Mouse (Mus musculus): ENCODE data around the gene Ndufb3. TPM values are rescaled to one million over a fixed set of nuclear protein-coding genes. Genes with fewer than 3 reads are reported as not detected.
A peak's percentile ranks its signal among the peaks of the same experiment; 100 is the strongest.
"Not testable (repeated sequence)": the region's sequence is repeated elsewhere in the genome, so short reads cannot be mapped to it uniquely, and the experiment has no call there.

The Ndufb3 gene
- 100 to 1,000 TPM; 147 to 172 TPM for total RNA-seq (2021)
- long read RNA-seq, experiment 1, transcript Ndufb3-201 (3 exons, 763 nt): major isoform, 68 of 218 reads
- long read RNA-seq, experiment 1, partial matches to known transcripts: 149 of 218 reads
- long read RNA-seq, experiment 1, other reads (novel, unspliced or antisense): 1 of 218 reads
- long read RNA-seq, experiment 2, transcript Ndufb3-201 (3 exons, 763 nt): major isoform, 74 of 204 reads
- long read RNA-seq, experiment 2, partial matches to known transcripts: 130 of 204 reads
- long read RNA-seq, experiment 2, other reads (novel, unspliced or antisense): 0 of 204 reads

GRCm38 (mm10) chr1:58586171-58586997 is at the start of gene Ndufb3, which contains the start of gene Fam126b:
TSS of gene Ndufb3 (plus strand) at chr1:58586384.
TSS of gene Fam126b (minus strand) at chr1:58586323.
- peak; percentile 88 for DNase-seq

DNA sequence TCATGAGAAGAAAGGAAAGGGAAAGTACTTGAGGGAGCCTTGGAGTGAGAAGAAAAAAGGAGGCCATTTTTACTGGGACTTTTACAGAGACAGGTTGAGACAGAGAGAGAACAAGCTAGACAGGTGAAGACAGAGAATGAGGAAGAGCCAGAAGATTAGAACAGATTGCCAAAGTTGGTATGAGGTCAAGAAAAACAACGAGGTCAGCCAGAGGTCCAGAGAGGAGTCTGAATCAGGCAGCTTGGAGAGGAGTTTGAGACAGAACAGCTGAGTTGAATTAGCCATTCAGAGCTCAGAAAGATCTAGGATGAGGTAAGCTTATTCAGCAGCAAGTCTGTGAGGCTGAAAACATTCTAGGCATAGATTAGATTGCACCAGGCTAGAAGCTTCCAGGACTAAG is 44.8 kb upstream of the Ndufb3 start:
- DNase-seq: no peak

GRCm38 (mm10) chr1:58560370-58560769 is 25.8 kb upstream of the Ndufb3 start:
- DNase-seq: not testable (repeated sequence)

- peak; percentile 44 for DNase-seq
Observed at GRCm38 (mm10) chr1:58562455-58562854, 23.7 kb upstream of the Ndufb3 start.

DNA sequence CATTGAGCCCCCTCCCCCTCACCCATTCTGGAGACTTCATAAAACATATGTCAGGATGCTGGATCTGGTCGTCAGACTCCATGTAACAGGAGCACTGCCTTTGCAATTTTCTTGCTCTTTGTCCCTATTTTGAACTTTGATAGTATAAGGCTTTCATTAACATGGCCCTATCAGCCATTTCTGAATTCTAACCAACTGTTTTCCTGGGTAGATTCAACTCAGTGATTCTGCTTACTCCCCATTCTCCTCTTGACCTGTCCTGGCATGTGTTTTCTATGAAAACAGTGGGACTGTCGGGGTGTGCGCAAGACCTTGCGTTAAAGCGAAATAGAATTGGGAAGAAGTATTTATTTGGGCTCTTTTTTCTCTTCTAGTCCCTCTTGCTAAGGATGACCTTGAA is 21.2 kb upstream of the Ndufb3 start:
- no peak for DNase-seq

GRCm38 (mm10) chr1:58566621-58567020 is 19.6 kb upstream of the Ndufb3 start:
- no peak for DNase-seq

- DNase-seq: no peak
Observed at GRCm38 (mm10) chr1:58568456-58569130, 17.6 kb upstream of the Ndufb3 start.

- DNase-seq: no peak
Observed at GRCm38 (mm10) chr1:58570437-58570836, 15.7 kb upstream of the Ndufb3 start.

- DNase-seq: peak; percentile 8
Observed at GRCm38 (mm10) chr1:58579179-58579578, 7.0 kb upstream of the Ndufb3 start.

DNA sequence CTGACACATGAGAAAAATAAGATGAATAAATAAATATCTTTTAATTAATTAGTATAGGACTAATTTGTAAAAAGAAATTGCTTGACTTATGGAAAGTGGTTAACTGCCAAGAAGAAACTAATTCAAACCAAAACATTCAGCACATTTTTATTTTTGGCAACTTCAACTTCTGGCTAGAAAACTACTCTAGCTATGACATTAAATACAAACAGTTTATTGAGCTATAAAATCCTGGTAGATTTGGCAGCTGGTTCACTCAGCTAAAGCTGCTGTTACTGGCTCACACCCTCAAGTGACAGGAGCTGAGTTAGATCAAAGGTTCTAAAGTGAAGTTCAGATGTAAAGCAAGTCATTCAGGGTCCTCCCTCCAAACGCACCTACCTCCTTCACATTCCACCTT is 3.6 kb upstream of the Ndufb3 start:
- no peak for DNase-seq

DNA sequence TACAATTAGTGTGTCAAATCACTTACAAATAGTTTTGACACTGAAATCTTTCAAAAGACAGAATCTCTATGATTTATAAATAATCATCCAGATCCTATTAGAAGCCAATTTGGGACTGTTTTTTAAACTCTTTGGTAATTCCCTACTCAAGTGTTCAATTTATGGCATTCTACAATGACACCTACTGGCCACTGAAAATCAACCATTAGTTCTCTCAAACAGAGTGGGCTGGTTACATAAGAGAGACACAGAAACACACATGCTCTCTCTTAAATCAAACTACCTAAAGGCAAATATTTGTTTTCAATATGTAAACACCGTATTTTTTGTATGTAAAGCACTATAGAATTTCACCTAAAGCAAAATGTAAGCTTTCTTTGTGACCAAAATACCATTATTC is 1.9 kb upstream of the Ndufb3 start:
- no peak for DNase-seq

DNA sequence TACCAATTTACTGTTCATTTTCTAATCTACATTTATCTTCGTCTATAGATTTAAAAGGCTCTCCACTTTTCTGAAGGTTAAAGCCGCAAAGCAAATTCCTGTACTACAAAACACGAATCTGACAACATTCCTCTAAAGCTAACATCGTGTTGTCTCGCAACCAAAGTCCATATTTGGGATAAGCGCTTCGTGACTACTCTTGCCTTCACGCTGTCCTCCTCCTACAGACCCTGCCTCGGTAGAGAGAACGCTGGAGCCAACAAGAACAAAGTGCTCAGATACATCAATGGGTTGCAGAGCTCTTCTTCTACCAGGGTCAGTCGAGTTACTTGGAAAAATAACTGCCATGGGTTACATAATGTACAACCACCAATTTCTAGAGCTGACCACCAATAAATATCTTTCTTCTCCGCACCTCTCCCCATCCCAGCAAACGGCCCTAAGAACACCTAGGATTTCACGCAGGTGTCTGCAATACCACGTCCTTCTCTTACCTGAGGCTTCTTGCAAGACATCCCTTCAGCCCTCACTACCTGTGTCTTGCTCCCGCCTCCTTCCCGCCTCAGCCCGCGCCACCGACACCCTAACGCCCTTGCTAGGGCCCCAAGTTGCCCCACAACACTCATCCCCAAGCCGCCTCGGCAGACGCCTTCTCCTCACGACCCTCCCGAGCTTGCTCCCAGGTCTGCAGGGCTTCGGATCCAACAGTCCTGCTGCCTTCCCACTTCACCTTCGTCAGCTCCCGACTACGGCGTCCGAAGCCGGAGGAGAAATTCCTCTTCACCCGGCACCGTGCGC is 612 bp upstream of the Ndufb3 start:
- DNase-seq: no peak

- DNase-seq: no peak
Observed at GRCm38 (mm10) chr1:58587491-58587890, 1.3 kb downstream of the Ndufb3 start.

- DNase-seq: no peak
Observed at GRCm38 (mm10) chr1:58602681-58603080, 16.5 kb downstream of the Ndufb3 start.

DNA sequence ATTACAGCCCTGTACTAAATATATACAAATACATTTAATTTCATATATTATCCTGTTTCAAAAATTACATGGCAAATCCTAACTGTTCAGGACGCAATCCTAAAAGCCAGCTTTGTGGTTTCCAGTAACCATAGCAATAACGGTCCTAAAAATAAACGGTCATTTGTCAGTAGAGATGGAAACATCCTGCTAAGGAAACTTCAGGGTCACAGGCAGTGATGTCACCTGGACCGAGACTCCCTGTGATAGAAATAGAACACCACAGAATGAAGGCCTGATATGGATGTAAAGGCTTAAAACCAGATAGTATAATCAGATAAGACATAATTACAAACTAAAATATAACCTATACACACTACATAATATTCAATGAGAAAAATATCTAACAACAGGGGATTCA is 17.6 kb downstream of the Ndufb3 start:
- no peak for DNase-seq

DNA sequence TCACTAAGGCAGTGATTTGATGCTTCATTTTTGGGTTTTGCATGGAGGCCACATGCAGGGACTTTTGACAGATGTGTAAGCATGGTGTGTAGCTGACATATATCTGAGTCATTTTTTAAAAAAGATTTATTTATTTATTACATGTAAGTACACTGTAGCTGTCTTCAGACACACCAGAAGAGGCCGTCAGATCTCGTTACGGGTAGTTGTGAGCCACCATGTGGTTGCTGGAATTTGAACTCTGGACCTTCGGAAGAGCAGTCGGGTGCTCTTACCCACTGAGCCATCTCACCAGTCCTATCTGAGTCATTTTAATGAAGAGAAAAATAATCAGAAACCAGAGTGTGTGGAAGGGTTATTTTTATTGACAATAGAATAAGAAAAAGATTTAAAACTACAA is 23.4 kb downstream of the Ndufb3 start:
- not testable (repeated sequence) for DNase-seq

DNA sequence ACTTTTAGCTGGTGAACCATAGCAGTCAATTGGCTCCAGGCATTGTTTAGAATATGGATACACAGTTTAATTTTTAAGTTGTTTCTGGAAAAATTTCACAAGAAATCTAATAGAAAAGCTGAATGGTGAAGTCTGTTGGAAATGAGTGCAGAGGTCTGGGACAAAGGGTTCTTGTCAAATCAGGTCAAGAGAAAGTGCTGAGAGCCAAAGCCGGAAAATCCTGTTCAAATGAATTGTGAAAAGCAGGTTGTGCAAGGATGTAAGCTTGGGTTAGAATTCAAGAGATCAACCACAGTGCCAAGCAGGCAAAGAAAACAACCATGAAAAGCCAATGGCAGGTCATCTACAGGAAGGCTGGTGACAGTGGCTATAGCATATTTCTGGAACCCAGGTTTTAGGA is 24.0 kb downstream of the Ndufb3 start:
- DNase-seq: no peak

GRCm38 (mm10) chr1:58610611-58611010 is 24.4 kb downstream of the Ndufb3 start:
- no peak for DNase-seq

- DNase-seq: no peak
Observed at GRCm38 (mm10) chr1:58613786-58614185, 27.6 kb downstream of the Ndufb3 start.

DNA sequence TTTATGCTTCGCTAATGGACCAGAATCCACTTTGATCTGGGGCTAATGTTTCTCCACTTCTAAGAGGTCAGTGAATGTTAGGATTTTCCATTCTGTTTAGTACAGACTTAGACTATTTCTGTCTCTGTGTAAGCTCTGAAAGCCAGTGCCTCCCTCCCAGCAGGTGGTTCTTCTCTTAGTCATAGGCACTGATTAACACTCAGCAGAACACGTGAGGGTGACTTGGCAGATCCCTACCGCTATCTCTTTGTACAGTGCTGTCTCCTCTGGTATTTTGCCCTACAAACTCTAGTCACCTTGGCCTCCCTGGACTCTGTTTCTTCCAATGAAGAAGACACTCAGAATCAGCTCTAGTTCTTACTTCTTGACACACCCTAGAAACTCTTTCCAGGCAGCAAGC is 28.2 kb downstream of the Ndufb3 start:
- DNase-seq: no peak

GRCm38 (mm10) chr1:58615146-58615545 is 29.0 kb downstream of the Ndufb3 start:
- DNase-seq: no peak

DNA sequence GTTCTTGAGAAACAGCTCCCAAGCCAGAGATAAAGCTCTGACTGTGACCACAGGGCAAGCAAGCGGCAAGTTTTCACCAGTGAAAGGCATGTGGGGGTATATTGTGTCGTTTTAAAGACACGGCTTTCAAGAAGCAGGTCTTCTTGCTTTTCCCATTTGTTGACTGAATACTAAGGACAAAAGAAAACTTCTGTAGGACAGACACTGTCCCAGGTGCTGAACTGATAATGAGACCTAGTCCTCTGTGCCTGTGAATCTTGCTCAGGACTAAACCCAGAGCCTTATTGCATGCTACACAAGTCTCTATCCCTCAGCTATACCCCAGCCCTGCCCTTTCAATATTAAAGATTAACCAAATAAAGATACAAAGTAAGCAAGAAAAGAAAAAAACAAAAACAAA is 30.0 kb downstream of the Ndufb3 start:
- no peak for DNase-seq
